Mouse (Mus musculus): ENCODE measurements around the gene Asf1b.

- TF ChIP-seq EP300 (optimal IDR thresholded peaks at IDR 0.05) (no peak), CTCF (IDR thresholded peaks at IDR 0.05; ENCODE audit: low read depth) (no peak)
Measured at GRCm38 (mm10) chr8:83938330-83938729, 17.0 kb upstream of the Asf1b start.

Data from stomach, postnatal 0 days (tissue).